Mouse (Mus musculus): ENCODE results near the gene Tmc6. TPM values are rescaled to one million over a fixed set of nuclear protein-coding genes. Genes with fewer than 3 reads are reported as not detected.
"Not testable (repeated sequence)": the region's sequence is repeated elsewhere in the genome, so short reads cannot be mapped to it uniquely, and the experiment has no call there.

Gene Tmc6
- polyA plus RNA-seq, 1 experiment from 2014 or later: 16.5 TPM

- DNase-seq (ENCODE audit: low spot score); H3K27ac ChIP-seq (replicated peaks; ENCODE audit: low read depth, low read length); H3K27me3 ChIP-seq (replicated peaks; ENCODE audit: control insufficient read depth, insufficient read depth, low read length); H3K9me3 ChIP-seq (ENCODE audit: control insufficient read depth, low read length); H3K4me1 ChIP-seq (ENCODE audit: control insufficient read depth, insufficient read depth, low read length); ATAC-seq (ENCODE audit: low read depth); H3K9ac ChIP-seq (ENCODE audit: low read depth, low read length); H3K4me3 ChIP-seq (ENCODE audit: low read depth, low read length); H3K4me2 ChIP-seq (ENCODE audit: low read depth, low read length): not testable (repeated sequence)
- peaks cover 69% of the 10 kb centered on the region for H3K36me3 ChIP-seq (ENCODE audit: control insufficient read depth, insufficient read depth, low read length)
- 83% methylated on average over 3 of the region's 9 CpGs for WGBS
Observed at GRCm38 (mm10) chr11:117815850-117816249, 33.9 kb upstream of the Tmc6 start.

GRCm38 (mm10) chr11:117814704-117815366, 32.8 kb upstream of the Tmc6 start:
- no peak for ATAC-seq (ENCODE audit: low read depth)
- Histone ChIP-seq H3K27me3 (replicated peaks; ENCODE audit: control insufficient read depth, insufficient read depth, low read length) (no peaks in the 10 kb centered on the region), H3K27ac (replicated peaks; ENCODE audit: low read depth, low read length) (no peak overlapping the region), H3K9me3 (ENCODE audit: control insufficient read depth, low read length) (no peaks in the 10 kb centered on the region), H3K9ac (ENCODE audit: low read depth, low read length) (no peak overlapping the region), H3K36me3 (ENCODE audit: control insufficient read depth, insufficient read depth, low read length) (peaks cover 61% of the 10 kb centered on the region), H3K4me3 (ENCODE audit: low read depth, low read length) (no peak overlapping the region), H3K4me2 (ENCODE audit: low read depth, low read length) (no peak overlapping the region), H3K4me1 (ENCODE audit: control insufficient read depth, insufficient read depth, low read length) (peaks cover 5% of the 10 kb centered on the region; the same call in 1 of the 2 replicates)
- no peak for DNase-seq (ENCODE audit: low spot score)
- WGBS: 88% methylated on average over 6 of the region's 6 CpGs

DNA sequence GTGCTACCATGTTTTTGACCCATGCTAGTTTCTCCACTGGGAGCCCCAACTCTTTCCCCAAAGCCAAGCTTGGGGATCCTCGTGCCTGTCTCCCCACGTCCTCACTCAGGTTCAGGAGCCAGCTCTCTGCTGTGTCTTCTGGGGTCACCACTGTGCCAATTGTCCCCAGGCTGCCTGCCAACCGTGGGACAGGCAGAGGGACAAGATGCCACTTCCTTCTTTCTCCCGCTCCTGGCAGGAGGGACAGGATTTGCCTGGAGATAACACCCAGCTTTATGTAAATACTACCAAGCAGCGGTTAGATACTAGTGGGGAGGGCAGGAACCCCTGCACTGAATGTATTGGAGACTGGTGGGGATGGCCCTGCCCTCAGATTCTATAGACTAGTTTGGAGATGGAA, 31.9 kb upstream of the Tmc6 start:
- 85% methylated on average over 5 of the region's 5 CpGs for WGBS
- DNase-seq (ENCODE audit: low spot score) (no peak), ATAC-seq (ENCODE audit: low read depth) (no peak)
- H3K27me3 ChIP-seq (replicated peaks; ENCODE audit: control insufficient read depth, insufficient read depth, low read length): no peaks in the 10 kb centered on the region
- H3K9me3 ChIP-seq (ENCODE audit: control insufficient read depth, low read length): no peaks in the 10 kb centered on the region
- H3K4me1 ChIP-seq (ENCODE audit: control insufficient read depth, insufficient read depth, low read length): peaks cover 5% of the 10 kb centered on the region; the same call in 1 of the 2 replicates
- peaks cover 51% of the 10 kb centered on the region for H3K36me3 ChIP-seq (ENCODE audit: control insufficient read depth, insufficient read depth, low read length)
- no peak overlapping the region for H3K27ac ChIP-seq (replicated peaks; ENCODE audit: low read depth, low read length)
- H3K4me2 ChIP-seq (ENCODE audit: low read depth, low read length): no peak overlapping the region
- no peak overlapping the region for H3K9ac ChIP-seq (ENCODE audit: low read depth, low read length)
- H3K4me3 ChIP-seq (ENCODE audit: low read depth, low read length): no peak overlapping the region

DNA sequence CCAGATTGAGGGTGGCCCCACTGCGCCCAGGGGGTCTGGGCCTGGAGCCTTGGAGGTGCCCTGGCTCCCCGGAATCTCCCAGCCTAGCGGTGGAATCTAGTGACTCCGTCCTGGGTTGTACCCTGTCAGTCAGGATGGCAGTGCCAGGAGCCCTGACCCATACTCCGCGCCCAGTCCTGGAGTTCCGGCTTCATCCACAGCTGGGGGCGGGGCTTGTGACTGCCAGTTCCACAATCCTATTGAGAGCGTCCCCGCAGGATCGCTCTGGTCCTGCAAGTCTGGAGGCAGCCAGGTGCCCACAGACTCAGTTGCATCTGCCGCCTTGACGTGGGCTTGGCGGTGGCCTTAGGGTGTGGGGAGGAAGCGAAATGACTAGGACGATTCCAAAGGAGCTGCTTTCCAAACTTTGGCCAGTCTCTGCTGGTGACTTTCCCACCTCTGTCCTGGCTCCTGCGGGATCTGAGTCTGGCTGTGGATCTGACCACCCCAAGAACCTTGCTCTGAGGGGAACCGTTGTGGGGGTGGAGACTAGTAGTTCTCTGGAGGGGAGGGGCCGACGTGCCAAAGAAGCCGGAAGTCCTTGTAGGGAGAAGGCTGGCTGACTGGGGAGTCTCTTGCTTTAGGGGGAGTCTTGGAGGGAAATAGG, 28.5 kb upstream of the Tmc6 start:
- ATAC-seq (ENCODE audit: low read depth) (peak; percentile 91), DNase-seq (ENCODE audit: low spot score) (peak; percentile 93)
- peak overlapping the region; percentile 83 for H3K4me3 ChIP-seq (ENCODE audit: low read depth, low read length)
- H3K4me2 ChIP-seq (ENCODE audit: low read depth, low read length): peak overlapping the region; percentile 95
- 0 out of 2 replicates have a peak overlapping the region, but pooled peaks have one; percentile 45 for H3K27ac ChIP-seq (replicated peaks; ENCODE audit: low read depth, low read length)
- no peaks in the 10 kb centered on the region for H3K9me3 ChIP-seq (ENCODE audit: control insufficient read depth, low read length)
- H3K36me3 ChIP-seq (ENCODE audit: control insufficient read depth, insufficient read depth, low read length): peaks cover 18% of the 10 kb centered on the region; the same call in 1 of the 2 replicates
- WGBS: under 1% methylated on average over 21 of the region's 21 CpGs
- H3K27me3 ChIP-seq (replicated peaks; ENCODE audit: control insufficient read depth, insufficient read depth, low read length): no peaks in the 10 kb centered on the region
- peak overlapping the region; percentile 73 for H3K9ac ChIP-seq (ENCODE audit: low read depth, low read length)
- H3K4me1 ChIP-seq (ENCODE audit: control insufficient read depth, insufficient read depth, low read length): peaks cover 5% of the 10 kb centered on the region; the same call in 1 of the 2 replicates

DNA sequence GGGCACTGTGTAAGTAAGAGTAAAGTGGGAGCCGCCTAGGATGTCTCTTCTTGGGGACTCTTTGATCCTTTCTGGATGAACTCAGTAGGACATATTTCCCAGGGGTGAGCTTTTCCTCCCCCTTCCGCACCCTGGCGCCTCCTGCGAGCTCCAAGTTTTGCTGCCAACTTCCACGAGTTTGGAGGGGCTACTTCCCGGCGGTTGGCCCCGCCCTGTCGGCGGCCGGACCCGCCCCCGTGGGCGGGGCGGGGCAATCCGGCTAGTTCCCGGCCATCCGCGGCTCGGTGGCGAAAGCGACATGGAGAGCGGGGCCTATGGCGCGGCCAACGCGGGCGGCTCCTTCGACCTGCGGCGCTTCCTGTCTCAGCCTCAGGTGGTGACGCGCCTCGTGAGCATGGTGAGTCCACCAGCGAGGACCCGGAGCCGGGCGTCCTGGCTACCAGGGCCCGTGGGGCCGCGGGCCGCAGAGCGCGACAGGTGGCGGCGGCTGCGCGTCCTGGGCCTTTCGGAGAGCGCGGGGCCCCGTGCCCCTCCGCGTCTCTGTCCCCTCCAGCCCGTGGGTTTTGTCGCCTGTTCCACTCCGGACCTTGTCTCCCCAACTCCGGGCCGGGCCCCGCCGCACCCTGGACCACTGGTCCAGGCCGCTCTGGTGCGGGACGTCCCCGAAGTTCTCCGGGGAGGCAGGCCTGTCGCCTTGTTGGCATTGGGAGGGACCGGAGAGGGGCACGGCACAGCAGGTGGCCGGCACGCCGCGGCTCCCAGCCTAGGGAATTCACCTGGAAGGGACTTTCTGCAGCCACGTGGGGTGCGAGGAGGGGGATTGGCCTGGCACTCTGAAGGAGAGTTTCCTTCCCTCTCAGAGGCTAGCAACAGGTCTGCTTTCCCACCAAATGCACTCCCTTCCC, 27.7 kb upstream of the Tmc6 start, which contains the start of the genes Gm20708 and Syngr2:
Gm20708 (plus strand) TSS at position 262 of the 905 bp plus-strand sequence.
Syngr2 (plus strand) TSS at position 262 of the 905 bp plus-strand sequence.
- DNase-seq (ENCODE audit: low spot score) (peak; percentile 87), ATAC-seq (ENCODE audit: low read depth) (peak; percentile 75)
- Histone ChIP-seq H3K27me3 (replicated peaks; ENCODE audit: control insufficient read depth, insufficient read depth, low read length) (no peaks in the 10 kb centered on the region), H3K4me1 (ENCODE audit: control insufficient read depth, insufficient read depth, low read length) (peaks cover 5% of the 10 kb centered on the region; the same call in 1 of the 2 replicates), H3K36me3 (ENCODE audit: control insufficient read depth, insufficient read depth, low read length) (peaks cover 17% of the 10 kb centered on the region; the same call in 1 of the 2 replicates), H3K9me3 (ENCODE audit: control insufficient read depth, low read length) (no peaks in the 10 kb centered on the region), H3K27ac (replicated peaks; ENCODE audit: low read depth, low read length) (peak within 1 kb of the TSS; percentile 54; the same call in 1 of the 2 replicates), H3K4me2 (ENCODE audit: low read depth, low read length) (peak within 1 kb of the TSS; percentile 95), H3K4me3 (ENCODE audit: low read depth, low read length) (peak within 1 kb of the TSS; percentile 83), H3K9ac (ENCODE audit: low read depth, low read length) (peak within 1 kb of the TSS; percentile 73)
- WGBS: 1% methylated on average over 44 of the region's 75 CpGs

GRCm38 (mm10) chr11:117806781-117807180, 24.8 kb upstream of the Tmc6 start:
- no peak for ATAC-seq (ENCODE audit: low read depth)
- H3K9ac ChIP-seq (ENCODE audit: low read depth, low read length): no peak overlapping the region
- no peaks in the 10 kb centered on the region for H3K9me3 ChIP-seq (ENCODE audit: control insufficient read depth, low read length)
- H3K27me3 ChIP-seq (replicated peaks; ENCODE audit: control insufficient read depth, insufficient read depth, low read length): no peaks in the 10 kb centered on the region
- no peak overlapping the region for H3K4me2 ChIP-seq (ENCODE audit: low read depth, low read length)
- 91% methylated on average over 6 of the region's 6 CpGs for WGBS
- no peak for DNase-seq (ENCODE audit: low spot score)
- peaks cover 5% of the 10 kb centered on the region; the same call in 1 of the 2 replicates for H3K4me1 ChIP-seq (ENCODE audit: control insufficient read depth, insufficient read depth, low read length)
- no peak overlapping the region for H3K4me3 ChIP-seq (ENCODE audit: low read depth, low read length)
- H3K27ac ChIP-seq (replicated peaks; ENCODE audit: low read depth, low read length): no peak overlapping the region
- no peaks in the 10 kb centered on the region for H3K36me3 ChIP-seq (ENCODE audit: control insufficient read depth, insufficient read depth, low read length)

- ATAC-seq (ENCODE audit: low read depth) (no peak), DNase-seq (ENCODE audit: low spot score) (no peak)
- no peaks in the 10 kb centered on the region for H3K4me1 ChIP-seq (ENCODE audit: control insufficient read depth, insufficient read depth, low read length)
- H3K27ac ChIP-seq (replicated peaks; ENCODE audit: low read depth, low read length): no peak overlapping the region
- H3K4me2 ChIP-seq (ENCODE audit: low read depth, low read length): no peak overlapping the region
- no peak overlapping the region for H3K9ac ChIP-seq (ENCODE audit: low read depth, low read length)
- H3K27me3 ChIP-seq (replicated peaks; ENCODE audit: control insufficient read depth, insufficient read depth, low read length): no peaks in the 10 kb centered on the region
- no peak overlapping the region for H3K4me3 ChIP-seq (ENCODE audit: low read depth, low read length)
- 93% methylated on average over 3 of the region's 3 CpGs for WGBS
- H3K9me3 ChIP-seq (ENCODE audit: control insufficient read depth, low read length): no peaks in the 10 kb centered on the region
- no peaks in the 10 kb centered on the region for H3K36me3 ChIP-seq (ENCODE audit: control insufficient read depth, insufficient read depth, low read length)
Observed at GRCm38 (mm10) chr11:117803166-117803688, 21.2 kb upstream of the Tmc6 start.

- WGBS: 53% methylated on average over 7 of the region's 7 CpGs
- no peaks in the 10 kb centered on the region for H3K36me3 ChIP-seq (ENCODE audit: control insufficient read depth, insufficient read depth, low read length)
- no peak for DNase-seq (ENCODE audit: low spot score)
Observed at GRCm38 (mm10) chr11:117801650-117802049, 19.7 kb upstream of the Tmc6 start.

More at GRCm38 (mm10) chr11:117801650-117802049, 19.7 kb upstream of the Tmc6 start:
- Histone ChIP-seq H3K9me3 (ENCODE audit: control insufficient read depth, low read length) (no peaks in the 10 kb centered on the region), H3K27me3 (replicated peaks; ENCODE audit: control insufficient read depth, insufficient read depth, low read length) (no peaks in the 10 kb centered on the region), H3K9ac (ENCODE audit: low read depth, low read length) (no peak overlapping the region), H3K4me1 (ENCODE audit: control insufficient read depth, insufficient read depth, low read length) (no peaks in the 10 kb centered on the region), H3K27ac (replicated peaks; ENCODE audit: low read depth, low read length) (no peak overlapping the region), H3K4me3 (ENCODE audit: low read depth, low read length) (no peak overlapping the region), H3K4me2 (ENCODE audit: low read depth, low read length) (no peak overlapping the region)
- ATAC-seq (ENCODE audit: low read depth): no peak

Data from embryonic facial prominence, embryonic 14.5 days (tissue).